Mouse (Mus musculus) inflammation-experienced regulatory T-cells, adult 6 months (primary cell): Measurements from ENCODE around the gene Arhgap36. TPM values are rescaled to one million over a fixed set of nuclear protein-coding genes. Genes with fewer than 3 reads are reported as not detected.

Experiments
- ATAC-seq: one replicate; pipeline ENCODE4 v1.8.0; 2017
- polyA plus RNA-seq, 3 experiments: library from polyadenylated mRNA; unstranded; fragments of 100-300 nt; shearing (Covaris generic); gene quantifications; one replicate each; pipeline ENCODE4 v1.2.1; 2017

The Arhgap36 gene
- polyA plus RNA-seq: not detected

DNA sequence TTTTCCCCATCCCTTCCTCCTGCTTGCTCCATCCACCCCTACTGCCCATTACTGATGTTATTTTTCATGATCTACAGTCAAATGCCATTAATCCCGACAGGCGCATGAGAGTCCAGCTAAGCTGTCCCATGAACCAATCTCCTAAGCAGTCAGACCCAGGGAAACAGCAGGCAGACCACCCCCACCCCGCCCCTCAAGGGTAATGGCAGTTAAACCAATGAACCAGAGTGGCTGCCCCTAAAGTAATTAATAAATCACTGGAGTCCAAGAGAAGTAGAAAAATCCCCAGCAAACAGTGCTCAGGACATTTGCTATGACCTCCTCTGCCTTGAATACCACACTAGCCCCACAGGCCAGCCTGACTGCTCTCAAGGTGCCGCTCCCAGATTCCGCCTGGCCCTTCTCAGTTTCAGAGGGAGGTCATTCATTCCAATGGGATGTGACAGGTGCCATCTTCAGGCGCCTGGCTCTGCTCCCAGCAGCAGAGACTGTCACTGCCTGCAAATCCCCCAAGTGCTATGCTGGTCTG, at the start of gene Arhgap36:
Arhgap36 (plus strand) TSS at position 504 of the 529 bp plus-strand sequence.
- ATAC-seq: no peak

DNA sequence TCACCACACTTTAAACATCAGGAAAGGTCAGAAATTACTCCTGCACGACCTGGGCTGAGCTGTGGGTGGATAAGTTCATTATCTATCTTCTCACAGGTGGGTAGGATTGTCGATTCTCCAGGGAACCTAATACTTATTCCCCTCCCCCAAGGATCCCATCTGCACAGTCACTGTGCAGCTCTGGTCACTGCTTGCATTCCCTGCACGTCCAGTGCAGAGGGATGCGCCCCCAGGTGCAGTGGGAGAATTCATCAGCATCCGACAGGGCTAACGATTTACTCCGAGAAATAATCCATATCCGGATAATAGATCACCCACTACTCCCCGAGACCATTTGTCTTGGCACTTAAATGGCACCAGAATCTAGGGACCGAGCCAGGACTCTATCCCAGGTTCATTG, 6.0 kb upstream of the Arhgap36 start:
- ATAC-seq: no peak

DNA sequence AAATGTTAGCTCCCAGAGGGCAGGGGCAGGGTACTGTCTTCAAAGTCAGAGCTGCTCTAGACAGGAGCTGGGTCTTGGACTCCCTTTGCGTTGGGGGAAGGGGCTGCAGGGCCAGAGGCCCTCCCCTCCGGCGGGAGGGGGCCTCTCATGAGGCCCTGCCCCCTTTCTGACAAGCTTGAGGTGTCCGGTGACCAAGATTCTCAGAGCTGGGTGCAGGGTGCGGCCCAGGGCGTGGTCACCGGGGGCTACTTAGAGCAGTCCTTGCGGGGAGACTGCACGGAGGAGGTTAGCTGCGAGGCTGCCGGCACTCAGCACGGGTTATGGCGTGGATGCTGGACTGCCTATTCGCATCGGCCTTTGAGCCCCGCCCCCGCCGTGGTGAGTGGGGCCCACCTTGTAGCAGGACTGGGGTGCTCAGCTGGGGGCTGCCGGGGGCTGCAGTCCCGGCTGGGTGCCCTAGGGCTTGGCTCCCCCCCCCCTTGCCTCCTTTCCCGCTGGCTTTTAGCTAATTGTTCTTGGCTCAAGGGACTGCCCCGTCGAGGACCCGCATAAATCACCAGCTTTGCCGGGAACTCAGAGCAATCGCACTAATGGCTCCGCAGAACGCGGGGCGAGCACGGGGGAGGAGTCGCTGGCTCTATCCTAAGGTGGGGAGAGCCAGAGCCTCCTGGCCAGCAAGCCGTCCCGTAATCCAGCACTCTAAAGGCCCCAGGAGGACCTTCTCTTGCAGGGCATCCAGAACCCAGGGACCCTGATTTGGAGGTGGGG, 6.7 kb downstream of the Arhgap36 start:
- ATAC-seq: no peak

DNA sequence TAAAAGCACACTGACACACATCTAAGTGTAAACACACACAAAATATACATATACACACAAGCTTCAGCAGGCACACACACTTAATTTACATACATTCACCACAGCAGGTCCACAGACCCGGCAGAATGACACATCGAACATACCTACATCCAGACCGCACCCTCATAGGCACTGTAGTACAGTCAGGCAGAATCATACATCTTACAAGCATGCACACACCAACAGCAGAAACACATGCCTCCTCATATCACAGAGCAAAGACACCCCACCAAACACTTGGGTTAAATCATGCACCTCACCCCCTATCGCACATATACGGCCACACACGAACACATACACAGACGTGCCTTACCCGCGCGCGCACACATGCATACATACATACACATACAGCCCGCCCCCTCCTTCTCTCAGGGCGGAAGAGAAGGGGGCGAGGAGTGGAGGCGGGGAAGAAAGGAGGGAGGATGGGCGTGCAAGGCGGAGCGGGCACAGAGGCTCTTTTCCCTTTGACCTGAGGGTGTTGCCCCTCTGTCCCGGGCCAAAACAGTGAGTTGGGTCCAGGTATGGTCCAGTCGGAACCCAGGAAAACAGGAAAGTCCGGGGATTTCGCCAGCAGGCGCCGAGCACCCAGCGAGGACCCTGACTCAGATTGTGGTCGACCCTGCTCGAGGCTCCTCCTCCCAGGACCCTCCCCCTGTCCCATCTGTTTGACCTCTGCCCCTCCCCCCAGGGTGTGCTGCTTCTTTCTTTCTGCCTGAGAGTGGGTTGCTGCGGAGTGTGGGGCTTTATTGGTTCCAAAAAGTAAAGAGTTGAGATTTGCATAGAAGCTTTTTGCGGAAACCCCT, 16.4 kb downstream of the Arhgap36 start:
- ATAC-seq: no peak

DNA sequence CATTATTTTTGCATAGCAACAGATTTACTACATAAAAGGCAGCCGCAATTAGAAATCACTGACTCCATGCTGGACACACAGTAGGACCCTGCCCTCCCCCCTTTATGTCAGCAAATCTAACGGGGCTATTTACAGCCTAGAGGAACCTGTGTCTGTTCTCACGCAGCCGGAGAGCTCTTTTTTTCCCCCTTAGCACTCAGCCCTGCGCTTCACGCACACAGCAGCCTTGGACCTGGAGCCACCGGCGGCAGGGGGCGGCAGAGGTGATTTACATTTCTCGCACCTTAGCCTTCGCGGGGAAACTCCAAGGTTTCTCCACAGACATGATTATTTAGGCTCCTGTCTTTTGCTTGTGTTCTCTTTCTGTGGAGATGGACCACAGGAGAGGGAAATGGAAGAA, 17.1 kb downstream of the Arhgap36 start:
- no peak for ATAC-seq

DNA sequence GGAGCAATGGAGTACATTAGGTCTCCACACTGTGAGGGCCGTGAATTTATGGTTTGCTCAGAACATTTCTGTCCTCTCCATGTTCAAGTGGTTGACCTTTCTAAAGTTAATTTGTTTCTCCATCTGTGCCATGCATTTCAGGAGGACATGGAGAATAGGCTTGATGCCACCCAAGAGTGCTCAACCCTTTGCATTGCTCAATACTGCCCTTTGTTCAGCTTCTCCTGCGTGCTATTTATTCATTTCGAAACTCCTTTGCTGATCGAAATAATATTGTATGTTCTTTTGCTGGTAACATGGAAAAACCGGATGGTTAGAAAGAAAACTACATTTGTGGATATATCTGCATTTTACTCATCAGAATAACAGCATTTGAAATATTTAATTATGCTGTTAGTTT, 25.4 kb downstream of the Arhgap36 start:
- ATAC-seq: no peak

DNA sequence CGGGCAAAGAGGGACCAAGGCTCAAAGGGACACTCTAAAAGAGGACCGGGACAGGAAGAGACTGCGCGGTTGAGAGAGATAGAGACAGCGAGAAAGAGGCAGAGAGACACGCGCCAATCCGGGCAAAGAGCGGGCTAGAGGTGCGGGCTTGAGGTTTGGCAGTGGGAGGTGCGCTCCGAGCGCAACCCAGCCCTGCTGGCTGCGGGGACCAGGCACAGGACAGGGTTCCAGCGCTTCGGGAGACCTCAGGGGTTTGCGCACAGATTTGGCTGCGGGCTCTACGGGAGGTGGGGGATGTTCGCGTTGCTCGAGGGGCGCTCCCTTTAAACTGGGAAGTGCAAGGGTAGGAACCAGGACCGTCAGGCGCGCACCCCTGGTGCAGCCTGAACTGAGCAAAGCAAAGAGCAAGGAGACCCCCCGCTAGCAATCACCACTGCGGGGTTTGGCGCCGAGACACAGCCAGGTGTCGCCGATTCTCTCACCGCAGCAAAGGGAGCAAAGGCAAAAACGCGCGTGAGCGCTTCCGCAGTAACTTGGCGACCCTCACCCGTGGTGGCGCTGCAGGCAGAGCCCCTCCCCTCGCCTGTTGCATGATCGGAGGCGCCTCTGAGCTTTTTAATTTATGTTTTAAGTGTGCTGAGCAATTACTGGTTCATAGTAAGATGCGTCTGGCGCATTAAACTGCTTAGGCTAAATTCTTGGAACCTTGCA, 30.1 kb downstream of the Arhgap36 start:
- ATAC-seq: no peak

Other genes with a start within 250 kb of the Arhgap36 start
- 10 to 100 TPM in 2 of 3 experiments, 1 to 10 TPM in 1; 9.5 to 10.3 (median 10.0) TPM for gene Enox2, start 175.7 kb upstream of the Arhgap36 start, polyA plus RNA-seq
- gene Olfr1320, start 208.4 kb downstream of the Arhgap36 start, polyA plus RNA-seq: not detected